Mouse (Mus musculus) bone marrow, adult 2 months (tissue): ENCODE data around the gene Zfp664.

ENCODE experiments used
- CTCF ChIP-seq: fragments of 200-500 bp; IDR thresholded peaks from 2 replicates; pipeline ENCODE4 v1.5.1; 2011; ENCODE audit warnings: low read length, control low read depth; ENCODE audit not compliant: control insufficient read depth, insufficient read depth
- POLR2A ChIP-seq: fragments of 200-500 bp; IDR thresholded peaks from 2 replicates; pipeline ENCODE4 v1.6.1; 2011; ENCODE audit warnings: low read depth, mild to moderate bottlenecking, control low read depth, low read length, borderline replicate concordance; ENCODE audit not compliant: control insufficient read depth

- no peak for TF ChIP-seq POLR2A
- no peak for TF ChIP-seq CTCF
Measured at GRCm38 (mm10) chr5:124844929-124845328, 17.6 kb upstream of the Zfp664 start.
